Mouse (Mus musculus) urinary bladder, postnatal 36 days (tissue): ENCODE measurements around the gene Adipor2.
A peak's percentile ranks its signal among the peaks of the same experiment; 100 is the strongest.

ENCODE experiments used
- DNase-seq, 2 experiments: peaks; one replicate each; pipeline ENCODE4 v3.0.0; 2022; ENCODE audit warnings: low spot score in 2 of 2, mixed read lengths in 1 of 2

The Adipor2 gene

DNA sequence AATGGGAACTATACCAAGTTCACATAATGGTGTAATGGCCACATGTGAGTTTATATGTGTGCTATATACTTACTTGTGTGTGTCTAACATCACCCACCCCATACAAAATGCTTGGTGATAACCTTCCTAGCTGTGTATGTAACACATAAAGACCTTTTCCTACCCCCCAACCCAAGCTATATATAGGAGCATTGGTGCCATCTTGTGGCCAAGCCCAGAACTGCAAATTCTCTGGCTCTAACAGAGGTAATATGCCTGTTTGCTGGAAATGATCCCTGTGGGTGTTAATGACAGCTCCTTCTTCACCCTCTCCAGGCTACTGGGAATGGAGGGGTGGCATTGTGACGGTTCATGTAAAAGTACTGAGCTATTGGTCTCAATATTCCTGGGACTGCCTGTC is 69.3 kb downstream of the Adipor2 start:
- DNase-seq, result peak; percentile 68

DNA sequence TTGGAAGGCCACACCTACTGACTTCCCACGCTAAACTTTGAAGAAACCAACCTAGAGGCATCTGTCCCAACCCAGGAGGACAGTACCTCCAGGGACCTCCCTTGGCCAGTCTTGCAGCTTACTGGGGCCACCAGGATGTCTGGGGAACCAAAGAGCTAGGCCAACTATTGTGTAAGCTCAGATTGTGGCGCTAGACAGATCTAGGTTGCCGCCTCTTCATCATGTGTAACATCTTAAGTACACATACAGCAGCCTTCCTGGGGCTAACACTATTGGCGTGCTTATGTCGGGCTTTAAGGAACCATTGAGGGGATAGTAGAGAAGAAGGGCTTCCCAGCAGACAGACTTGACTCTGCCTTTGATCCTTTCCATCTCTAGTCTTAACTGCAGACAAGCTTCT is 69.7 kb downstream of the Adipor2 start:
- DNase-seq, result no peak

- no peak for DNase-seq
Measured at GRCm38 (mm10) chr6:119346257-119346656, 71.2 kb downstream of the Adipor2 start.

DNA sequence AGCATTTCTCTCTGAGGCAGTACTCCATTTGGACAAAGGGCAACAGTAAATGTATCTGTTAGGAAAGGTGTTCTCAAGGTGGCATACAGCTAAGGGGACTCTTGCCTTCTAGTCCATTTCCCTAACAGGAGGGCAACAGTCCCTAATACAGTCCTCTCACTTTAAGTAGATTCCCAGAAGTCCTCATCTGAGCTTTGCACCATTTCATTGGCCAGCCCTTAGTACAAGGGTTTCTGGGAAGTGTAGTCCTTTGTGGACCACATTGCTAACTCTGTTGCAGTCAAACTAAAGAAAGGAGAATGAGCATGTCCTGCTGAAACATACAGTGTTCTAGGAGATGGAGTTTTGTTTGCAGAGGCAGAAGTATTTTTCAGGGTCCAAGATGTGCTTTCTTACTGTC is 76.1 kb downstream of the Adipor2 start:
- no peak for DNase-seq

DNA sequence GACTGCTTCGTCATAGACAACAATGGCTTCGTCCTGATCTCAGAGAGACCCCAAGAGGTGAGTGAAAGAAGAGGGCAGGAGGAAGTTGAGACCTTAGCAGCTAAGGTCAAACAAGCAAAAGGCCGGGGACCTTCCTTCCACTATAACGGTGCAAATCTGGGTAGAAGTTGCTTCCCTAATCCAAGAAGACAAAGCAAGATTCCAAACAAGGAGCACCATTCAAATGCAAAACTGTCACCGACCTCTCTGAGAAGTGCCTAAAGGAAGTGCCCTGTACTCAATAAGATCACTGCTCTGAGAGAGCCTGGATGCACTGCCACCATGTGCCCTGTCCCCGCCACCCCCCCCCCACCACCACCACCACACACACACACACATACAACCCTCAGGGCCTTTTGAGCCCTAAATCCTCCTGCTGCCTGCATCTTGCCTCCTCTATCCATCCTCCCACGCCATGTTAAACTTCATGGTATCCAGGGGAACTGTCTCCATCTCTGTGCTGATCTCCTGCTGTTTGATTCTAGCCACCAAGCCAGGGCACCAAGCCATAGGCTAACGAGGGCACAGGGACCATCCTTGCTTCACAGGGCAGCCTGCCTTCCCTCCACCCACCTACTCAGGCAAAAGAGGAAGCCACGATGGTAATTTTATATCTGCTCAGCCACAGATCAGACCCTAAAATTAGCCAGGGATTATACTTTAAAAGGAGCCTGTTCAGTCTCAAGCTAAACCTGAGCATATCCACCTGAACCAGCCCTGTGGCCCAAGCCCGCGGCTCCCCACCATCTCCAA is 79.2 kb downstream of the Adipor2 start:
- no peak for DNase-seq

DNA sequence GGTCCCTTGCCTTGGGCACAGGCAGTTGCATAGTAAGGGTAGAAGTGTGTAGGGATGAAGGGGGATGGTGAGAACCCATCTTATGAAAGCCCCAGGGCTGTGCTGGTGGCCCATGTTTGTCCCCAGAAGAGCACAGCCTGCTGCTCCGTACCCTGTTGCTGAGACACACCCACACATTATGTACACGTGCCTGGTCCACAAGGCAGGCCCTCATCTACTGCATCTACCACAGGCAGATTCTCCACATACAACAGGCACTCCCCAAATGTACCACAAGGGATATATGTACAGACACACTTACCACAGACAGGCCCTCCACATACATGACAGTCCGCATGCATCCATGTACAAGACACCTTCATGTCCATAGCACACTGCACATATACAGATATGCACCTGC is 80.2 kb downstream of the Adipor2 start:
- no peak for DNase-seq

- DNase-seq, result no peak
Measured at GRCm38 (mm10) chr6:119336124-119336523, 81.4 kb downstream of the Adipor2 start.

- DNase-seq, result peak in 1 of 2 experiments; percentile 31
Measured at GRCm38 (mm10) chr6:119333831-119334230, 83.7 kb downstream of the Adipor2 start.

GRCm38 (mm10) chr6:119333202-119333601 is 84.3 kb downstream of the Adipor2 start:
- DNase-seq, result peak in 1 of 2 experiments; percentile 35

DNA sequence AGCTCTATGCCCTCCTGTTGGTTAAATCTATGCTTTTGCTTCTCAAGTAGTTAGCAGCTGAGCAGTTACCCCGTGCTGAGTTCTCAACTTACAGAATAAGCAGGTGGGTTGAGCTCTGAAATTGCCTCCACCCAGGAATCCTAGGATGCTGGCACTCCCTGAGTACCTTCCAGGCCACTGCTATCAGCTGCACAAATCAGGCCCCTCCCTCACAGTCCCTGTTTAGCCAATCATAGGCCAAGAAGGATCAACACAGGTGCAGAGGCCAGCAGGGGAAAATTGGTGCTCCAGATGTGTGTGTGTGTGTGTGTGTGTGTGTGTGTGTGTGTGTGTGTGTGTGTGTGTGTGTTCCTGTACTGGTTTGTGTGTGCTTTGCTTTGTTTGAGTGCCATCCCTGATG is 85.4 kb downstream of the Adipor2 start:
- DNase-seq, result no peak

DNA sequence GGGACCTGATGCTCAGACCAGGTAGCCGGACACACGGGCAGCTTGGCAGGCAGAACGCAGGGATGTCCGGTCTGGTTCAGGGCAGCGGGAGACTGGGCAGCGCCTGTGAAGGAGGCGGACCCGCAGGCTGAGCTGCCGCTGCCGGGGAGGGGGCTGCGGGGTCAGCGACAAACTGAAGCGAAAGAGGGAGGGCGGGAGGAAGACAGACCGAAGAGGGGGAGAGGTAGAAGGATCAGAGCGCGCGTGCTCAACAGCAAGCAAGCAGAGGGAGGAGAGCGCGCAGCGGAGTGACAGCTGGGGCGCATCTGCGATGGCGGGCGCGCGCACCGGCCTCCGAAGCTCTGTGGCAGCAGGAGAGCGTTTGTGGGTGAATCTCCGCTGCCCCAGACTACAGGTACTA is 87.0 kb downstream of the Adipor2 start, which contains the start of gene Lrtm2:
Lrtm2 (minus strand) TSS at position 261 of the 400 bp plus-strand sequence.
- no peak for DNase-seq

DNA sequence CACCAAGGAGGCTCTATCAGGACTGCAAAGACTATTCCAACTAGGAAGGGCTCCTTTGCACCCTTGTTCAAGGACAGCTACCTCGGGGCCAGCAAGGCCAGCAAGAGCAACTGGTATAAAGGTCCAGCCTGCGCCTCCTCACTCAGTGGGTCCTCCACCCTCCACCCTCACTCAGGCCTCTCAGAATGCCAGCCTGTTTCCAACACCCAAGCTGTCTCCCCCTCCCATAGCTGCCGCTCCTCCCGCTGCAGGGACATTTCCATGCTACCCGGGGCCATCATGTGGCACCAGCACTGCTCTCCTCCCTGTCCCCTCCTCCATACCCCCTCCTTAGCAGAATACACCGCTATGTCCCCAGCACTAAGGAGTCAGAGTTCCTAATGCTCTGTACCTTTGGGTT is 87.6 kb downstream of the Adipor2 start:
- DNase-seq, result no peak

DNA sequence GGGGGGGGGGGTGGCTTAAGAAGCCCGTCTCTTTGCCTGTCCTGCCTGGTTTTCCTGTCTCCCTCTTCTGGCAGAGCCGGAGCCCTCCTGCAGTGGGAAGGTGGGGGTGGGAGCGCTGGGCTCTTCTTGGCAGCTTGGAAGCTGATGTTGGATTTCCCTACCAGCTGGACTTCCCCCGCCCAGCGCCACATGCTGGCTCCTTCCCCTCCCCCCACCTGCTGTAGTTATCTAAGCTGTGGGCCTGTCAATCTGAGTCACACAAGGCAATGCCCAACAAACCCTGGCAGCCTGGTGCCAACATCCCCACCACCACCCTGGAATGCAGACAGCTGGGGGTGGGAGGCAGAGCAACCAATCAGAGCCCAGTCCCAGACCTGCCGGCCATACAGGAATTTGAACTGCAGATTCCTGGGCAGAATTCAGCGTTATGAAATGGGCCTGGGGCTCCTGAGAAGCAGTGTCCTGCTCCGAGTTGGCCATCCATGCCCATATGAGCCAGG is 88.2 kb downstream of the Adipor2 start:
- no peak for DNase-seq

DNA sequence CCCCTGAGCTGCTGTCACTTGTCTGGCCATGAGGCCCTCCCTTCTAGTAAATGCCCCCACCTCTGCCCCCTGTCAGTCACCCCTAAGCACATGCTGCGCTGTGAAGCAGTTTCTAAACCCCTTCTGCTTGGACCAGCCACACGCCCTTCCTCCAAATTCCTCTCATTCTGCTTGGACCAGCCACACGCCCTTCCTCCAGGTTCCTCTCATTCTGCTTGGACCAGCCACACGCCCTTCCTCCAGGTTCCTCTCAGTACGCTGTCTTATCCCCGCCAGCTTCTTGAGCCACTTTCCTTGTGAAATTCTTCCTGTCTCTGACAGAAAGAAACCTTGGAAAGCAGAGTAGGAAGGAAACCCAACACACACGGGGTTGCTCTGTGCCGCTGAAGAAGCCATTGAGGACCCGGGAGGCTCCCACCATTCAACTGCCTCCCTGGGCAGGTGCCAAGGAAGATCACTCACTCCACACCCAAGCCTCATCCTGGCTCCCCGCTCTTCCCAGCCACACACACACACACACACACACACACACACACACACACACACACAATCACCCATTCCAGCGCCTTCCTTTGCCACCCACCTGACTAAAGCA is 88.9 kb downstream of the Adipor2 start:
- no peak for DNase-seq

DNA sequence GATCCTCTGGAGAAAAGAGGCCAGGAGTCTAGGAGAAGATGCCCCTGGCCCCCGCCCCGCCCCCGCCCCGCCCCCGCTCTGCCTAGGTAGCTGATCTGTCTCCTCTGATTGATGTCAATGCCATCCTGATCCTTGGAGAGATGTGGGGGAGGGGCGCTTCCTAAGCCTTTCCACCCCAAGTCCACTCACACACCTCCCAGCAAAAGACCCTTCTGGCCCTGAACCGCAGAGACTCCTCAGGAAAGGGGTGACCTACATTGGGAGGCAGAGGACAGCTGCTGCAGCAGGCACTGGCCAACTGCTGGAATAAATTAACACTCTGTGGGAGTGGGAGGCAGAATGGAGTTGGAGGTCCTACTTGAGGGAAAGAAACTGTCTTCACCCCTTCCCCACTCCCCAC is 91.0 kb downstream of the Adipor2 start:
- no peak for DNase-seq

DNA sequence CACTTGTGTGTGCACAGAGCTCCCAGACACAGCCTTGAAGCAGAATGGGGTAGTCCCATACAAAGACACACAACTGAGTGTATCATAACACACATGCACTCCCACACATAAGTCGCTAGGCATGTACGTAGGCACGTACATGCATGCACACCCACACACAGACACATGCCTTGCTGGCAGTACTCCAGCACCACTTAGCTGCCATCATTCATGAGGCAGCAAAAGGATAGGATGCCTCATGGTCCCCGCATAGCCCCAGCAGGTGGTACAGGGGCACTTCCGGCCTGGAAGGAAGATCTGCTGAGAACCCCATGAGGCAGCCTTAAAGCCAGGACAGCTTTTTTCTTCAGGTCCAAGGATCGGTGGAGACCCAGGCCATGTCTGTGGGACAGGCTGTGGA is 91.5 kb downstream of the Adipor2 start:
- no peak for DNase-seq

DNA sequence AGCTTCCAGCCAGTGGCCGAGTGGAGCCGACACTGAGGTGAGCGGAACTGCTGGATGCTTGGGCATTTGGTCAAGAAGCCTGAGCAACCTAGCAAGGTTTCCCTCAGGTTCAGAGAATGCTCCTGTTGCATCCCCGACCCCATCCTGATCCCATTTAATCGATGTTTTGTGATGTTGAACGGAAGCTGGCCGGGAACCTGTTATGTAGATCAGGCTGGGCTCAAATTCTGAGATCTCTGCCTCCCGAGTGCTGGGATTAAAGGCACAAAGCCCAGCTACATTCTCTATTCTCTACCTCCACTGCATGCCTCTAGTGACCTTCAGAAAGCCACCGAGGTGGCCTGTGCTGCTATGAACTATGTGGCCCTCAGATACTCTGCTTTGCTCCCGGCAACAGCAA is 92.7 kb downstream of the Adipor2 start:
- DNase-seq, result no peak

DNA sequence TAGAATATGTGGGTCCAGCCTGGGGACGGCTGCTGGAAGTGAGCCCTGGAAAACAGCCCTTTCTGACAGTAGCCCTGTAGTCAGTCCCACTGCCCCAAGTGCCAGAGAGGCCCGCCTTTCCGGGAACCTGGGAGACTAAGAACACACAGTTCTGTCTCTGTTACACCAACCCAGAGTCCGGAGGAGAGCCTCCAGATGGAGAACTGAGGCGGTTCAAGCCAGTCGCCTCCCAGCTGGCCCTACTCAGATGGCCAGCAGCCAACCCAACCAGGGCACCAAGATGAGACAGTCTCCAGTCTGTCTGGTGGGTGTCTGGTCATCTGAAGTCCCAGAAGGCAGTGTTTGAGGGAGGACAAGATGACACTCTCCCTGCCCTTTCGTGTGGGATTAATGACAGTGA is 95.8 kb downstream of the Adipor2 start:
- DNase-seq, result no peak

GRCm38 (mm10) chr6:119320481-119320880 is 97.0 kb downstream of the Adipor2 start:
- peak in 1 of 2 experiments; percentile 15 for DNase-seq

GRCm38 (mm10) chr6:119319358-119319757 is 98.1 kb downstream of the Adipor2 start:
- no peak for DNase-seq

GRCm38 (mm10) chr6:119318732-119319131 is 98.8 kb downstream of the Adipor2 start:
- no peak for DNase-seq

DNA sequence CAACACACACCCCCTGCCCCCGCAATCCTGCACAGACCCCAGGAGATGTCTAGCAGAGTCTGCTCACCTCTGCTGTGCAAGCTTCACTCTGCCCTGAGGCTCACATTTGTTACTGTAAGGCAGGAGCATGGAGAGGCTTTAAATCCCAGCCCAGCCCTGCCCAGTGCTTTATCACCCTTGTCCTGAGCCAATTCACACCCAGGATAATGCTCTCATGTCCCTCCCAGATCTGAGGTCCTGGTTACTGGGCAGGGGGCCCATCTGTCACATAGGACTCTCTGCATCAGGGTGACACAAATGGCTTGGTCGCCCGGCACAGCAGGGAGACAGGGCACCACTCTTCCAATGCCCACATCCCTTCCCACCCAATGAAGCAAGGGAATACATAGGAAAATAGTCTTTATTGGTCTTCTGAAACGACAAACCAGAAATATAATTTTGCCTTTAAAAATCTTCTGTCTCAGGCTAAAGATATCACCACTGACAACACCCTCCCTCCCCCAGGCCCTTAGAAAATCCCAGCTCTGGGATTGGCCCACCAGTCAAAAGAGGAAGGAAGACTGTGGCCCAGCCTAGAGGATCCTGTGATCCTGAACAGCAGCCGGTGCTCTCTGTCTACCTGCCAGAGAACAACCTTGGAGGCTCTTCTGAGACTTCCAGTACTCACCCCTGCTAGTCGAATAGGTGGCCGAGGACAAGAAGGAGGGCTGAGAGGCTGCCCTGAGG is 102.6 kb downstream of the Adipor2 start:
- no peak for DNase-seq
